Comparison of ENCODE assay signal across 7 mouse cellular contexts in the genomic region with DNA sequence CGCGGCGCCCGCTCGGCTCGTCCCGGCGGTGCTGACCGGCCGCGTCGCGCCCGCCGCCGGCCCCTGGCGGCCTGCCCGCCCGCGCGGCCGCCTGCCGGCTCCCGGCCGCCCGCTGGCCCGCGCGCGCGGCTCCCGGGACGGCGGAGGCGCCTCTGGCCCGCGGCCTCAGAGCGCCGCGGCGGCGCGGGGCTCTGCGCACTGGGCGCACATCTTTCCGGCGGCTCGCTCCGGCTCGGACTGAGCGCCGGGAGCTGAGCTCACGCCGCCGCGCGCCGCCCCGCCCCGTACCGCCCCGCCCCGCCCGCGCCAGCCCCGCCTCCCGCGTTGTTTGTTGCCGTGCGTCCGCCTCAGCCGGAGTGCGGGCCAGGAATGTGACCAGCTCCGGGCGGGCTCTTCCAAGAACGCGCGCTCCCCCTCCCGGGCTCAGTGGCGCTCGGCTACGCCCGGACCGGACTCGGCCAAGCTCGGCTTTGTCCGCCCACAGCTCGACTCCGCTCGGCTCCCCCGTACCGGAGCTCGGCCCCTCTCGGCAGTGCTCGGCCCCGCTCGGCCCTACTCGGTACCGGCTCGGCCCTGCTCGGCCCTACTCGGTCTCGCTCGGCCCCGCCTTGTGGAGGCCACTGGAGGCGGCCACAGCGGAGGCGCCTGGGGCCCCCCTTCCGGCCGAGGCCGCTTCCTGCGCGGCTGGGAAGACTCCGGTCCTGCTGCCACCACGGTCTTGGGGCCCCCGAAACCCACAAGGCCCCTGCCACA. TPM values are rescaled to one million over a fixed set of nuclear protein-coding genes. Genes with fewer than 3 reads are reported as not detected.
DNase-seq lines count a peak whose midpoint lies in the region; ATAC-seq lines count a peak whose summit lies in the region.

No protein-coding gene starts in this region.

- WGBS in intestine, embryonic 16.5 days: under 1% methylated on average over 75 of the region's 116 CpGs
- under 1% methylated on average over 54 of the region's 116 CpGs for WGBS in midbrain, embryonic 11.5 days

- H3K4me3 ChIP-seq in intestine, embryonic 16.5 days (ENCODE audit: low read length): peak overlapping the region; percentile 84
- H3K4me3 ChIP-seq in midbrain, embryonic 11.5 days (ENCODE audit: low read depth, low read length): peak overlapping the region; percentile 96

- peak overlapping the region; percentile 94 for H3K27ac ChIP-seq in intestine, embryonic 16.5 days (ENCODE audit: low read length)
- H3K27ac ChIP-seq in midbrain, embryonic 11.5 days (ENCODE audit: low read depth, low read length): peak overlapping the region; percentile 64

- H3K9ac ChIP-seq in intestine, embryonic 16.5 days (ENCODE audit: low read depth, low read length): peak overlapping the region; percentile 94
- H3K9ac ChIP-seq in midbrain, embryonic 11.5 days (ENCODE audit: low read length): peak overlapping the region; percentile 95

- peak overlapping the region; percentile 99 for H3K4me2 ChIP-seq in intestine, embryonic 16.5 days (ENCODE audit: low read depth, low read length)
- peak overlapping the region; percentile 99 for H3K4me2 ChIP-seq in midbrain, embryonic 11.5 days

- no peaks in the 10 kb centered on the region for H3K9me3 ChIP-seq in intestine, embryonic 16.5 days (ENCODE audit: control insufficient read depth, low read length)
- no peaks in the 10 kb centered on the region for H3K9me3 ChIP-seq in midbrain, embryonic 11.5 days (ENCODE audit: control insufficient read depth, low read length)

- H3K36me3 ChIP-seq in intestine, embryonic 16.5 days (ENCODE audit: control insufficient read depth, insufficient read depth, low read length): no peaks in the 10 kb centered on the region
- no peaks in the 10 kb centered on the region for H3K36me3 ChIP-seq in midbrain, embryonic 11.5 days (ENCODE audit: control insufficient read depth, insufficient read depth, low read length)

- H3K4me1 ChIP-seq in intestine, embryonic 16.5 days (ENCODE audit: control insufficient read depth, insufficient read depth, low read length): peaks cover 28% of the 10 kb centered on the region
- H3K4me1 ChIP-seq in midbrain, embryonic 11.5 days (ENCODE audit: control insufficient read depth, insufficient read depth, low read length): peaks cover 31% of the 10 kb centered on the region

- peak; percentile 100 for DNase-seq in adrenal gland, adult 18-20 months (ENCODE audit: low spot score in 2 of 2)
- peak; percentile 99 for DNase-seq in embryo, embryonic 11 days
- DNase-seq in gastrocnemius, postnatal 36 days: peak; percentile 99 to 100
- DNase-seq in left cerebral cortex, postnatal 36 days (ENCODE audit: low spot score in 2 of 2): peak; percentile 100
- peak; percentile 100 for DNase-seq in midbrain, embryonic 11.5 days (ENCODE audit: low spot score, missing footprints)
- peak; percentile 99 for DNase-seq in skeletal muscle tissue, adult 2 months (ENCODE audit: low read depth, low spot score)

- intact Hi-C loops in gastrocnemius, postnatal 36 days (cut with DNase I): no loop called here
- intact Hi-C loops in left cerebral cortex, postnatal 36 days (cut with DNase I): loop anchor here (5.0 kb wide), 1 partner anchor 51 kb away; no protein-coding TSS in a partner anchor

- no peaks in the 10 kb centered on the region for H3K27me3 ChIP-seq in intestine, embryonic 16.5 days (replicated peaks; ENCODE audit: control insufficient read depth, insufficient read depth, low read length)
- H3K27me3 ChIP-seq in midbrain, embryonic 11.5 days (ENCODE audit: control insufficient read depth, insufficient read depth, low read length): no peaks in the 10 kb centered on the region

- ATAC-seq in intestine, embryonic 16.5 days: peak; percentile 98
- peak; percentile 99 for ATAC-seq in midbrain, embryonic 11.5 days (ENCODE audit: low FRiP score)

RNA-seq across cellular contexts. Expression of a gene that starts 0.6 kb away (rescaled TPM):
- total RNA-seq in adrenal gland, adult 18-20 months (2021): 10 to 100 TPM; 47.5 to 60.6 TPM
- total RNA-seq in gastrocnemius, postnatal 36 days (2021): 10 to 100 TPM; 28.7 to 30.2 TPM
- polyA plus RNA-seq in intestine, embryonic 16.5 days (2015; fragmentation: Nextera tagmentation; extraction: Ambion mirVana): 11.4 and 11.7 TPM in 2 replicates
- total RNA-seq in left cerebral cortex, postnatal 36 days (2021): 100 to 1,000 TPM; 113 to 119 TPM
- 12.7 and 13.6 TPM in 2 replicates for polyA plus RNA-seq in midbrain, embryonic 11.5 days (2014; fragmentation: Nextera tagmentation; extraction: Ambion mirVana)

RNA-seq across cellular contexts. Expression of a gene that starts 26.6 kb away (rescaled TPM):
- 10 to 100 TPM; 46.6 to 54.5 TPM for total RNA-seq in adrenal gland, adult 18-20 months (2021)
- total RNA-seq in gastrocnemius, postnatal 36 days (2021): 1 to 10 TPM; 3.1 to 4.7 TPM
- polyA plus RNA-seq in intestine, embryonic 16.5 days (2015; fragmentation: Nextera tagmentation; extraction: Ambion mirVana): 60.3 and 70.4 TPM in 2 replicates
- total RNA-seq in left cerebral cortex, postnatal 36 days (2021): 10 to 100 TPM; 26.0 to 28.0 TPM
- 101 and 110 TPM in 2 replicates for polyA plus RNA-seq in midbrain, embryonic 11.5 days (2014; fragmentation: Nextera tagmentation; extraction: Ambion mirVana)

Comparison
In these comparisons a context has a peak if more than half of its experiments do, and no peak if none do; other contexts are left out.
1. Peak in every context shown above with its lines: DNase-seq, ATAC-seq, H3K4me3 ChIP-seq and H3K27ac ChIP-seq.
2. RNA of a gene that starts 26.6 kb away (total RNA-seq): 46.6 to 54.5 TPM in adrenal gland, adult 18-20 months and 26.0 to 28.0 TPM in left cerebral cortex, postnatal 36 days; 3.1 to 4.7 TPM in gastrocnemius, postnatal 36 days; every median in the first group is over 4 times any median in the second.